Mouse (Mus musculus): ENCODE measurements around the gene Ftsj3.

Gene Ftsj3

GRCm38 (mm10) chr11:106255685-106256451 lies at the start of gene Ftsj3, which contains the start of gene Psmc5:
Gene Ftsj3, minus strand, starts transcription at chr11:106256079.
Gene Psmc5, plus strand, starts transcription at chr11:106256154.
- peak; percentile 98 for DNase-seq (ENCODE audit: low spot score)

- DNase-seq (ENCODE audit: low spot score), result no peak
These were observed 49.6 kb upstream of the Ftsj3 start for GRCm38 (mm10) chr11:106305348-106306064.

- no peak for DNase-seq (ENCODE audit: low spot score)
These were observed 46.8 kb upstream of the Ftsj3 start for GRCm38 (mm10) chr11:106302634-106303033.

- no peak for DNase-seq (ENCODE audit: low spot score)
These were observed 45.9 kb upstream of the Ftsj3 start, which contains the start of gene Gh for GRCm38 (mm10) chr11:106301765-106302164. Gene Gh, minus strand, starts transcription at chr11:106301865.

GRCm38 (mm10) chr11:106291861-106292260 lies 36.0 kb upstream of the Ftsj3 start:
- no peak for DNase-seq (ENCODE audit: low spot score)

GRCm38 (mm10) chr11:106290376-106290775 lies 34.5 kb upstream of the Ftsj3 start:
- no peak for DNase-seq (ENCODE audit: low spot score)

GRCm38 (mm10) chr11:106289369-106289768 lies 33.5 kb upstream of the Ftsj3 start:
- no peak for DNase-seq (ENCODE audit: low spot score)

GRCm38 (mm10) chr11:106286987-106287386 lies 31.1 kb upstream of the Ftsj3 start:
- no peak for DNase-seq (ENCODE audit: low spot score)

GRCm38 (mm10) chr11:106286206-106286605 lies 30.3 kb upstream of the Ftsj3 start:
- DNase-seq (ENCODE audit: low spot score), result no peak

GRCm38 (mm10) chr11:106284126-106284525 lies 28.2 kb upstream of the Ftsj3 start:
- no peak for DNase-seq (ENCODE audit: low spot score)

GRCm38 (mm10) chr11:106283371-106283770 lies 27.5 kb upstream of the Ftsj3 start:
- no peak for DNase-seq (ENCODE audit: low spot score)

GRCm38 (mm10) chr11:106282452-106282851 lies 26.6 kb upstream of the Ftsj3 start:
- DNase-seq (ENCODE audit: low spot score), result no peak

- DNase-seq (ENCODE audit: low spot score), result peak; percentile 94
These were observed 20.6 kb upstream of the Ftsj3 start, which contains the start of gene Tcam1 for GRCm38 (mm10) chr11:106276454-106276853. Gene Tcam1, plus strand, starts transcription at chr11:106276672.

- peak; percentile 29 for DNase-seq (ENCODE audit: low spot score)
These were observed 19.1 kb upstream of the Ftsj3 start for GRCm38 (mm10) chr11:106274971-106275411.

- no peak for DNase-seq (ENCODE audit: low spot score)
These were observed 18.5 kb upstream of the Ftsj3 start for GRCm38 (mm10) chr11:106274374-106274773.

- no peak for DNase-seq (ENCODE audit: low spot score)
These were observed 17.9 kb upstream of the Ftsj3 start for GRCm38 (mm10) chr11:106273811-106274210.

GRCm38 (mm10) chr11:106273311-106273684 lies 17.4 kb upstream of the Ftsj3 start:
- no peak for DNase-seq (ENCODE audit: low spot score)

- peak; percentile 95 for DNase-seq (ENCODE audit: low spot score)
These were observed 16.9 kb upstream of the Ftsj3 start, which contains the start of gene Smarcd2 for GRCm38 (mm10) chr11:106272644-106273310. Gene Smarcd2, minus strand, starts transcription at chr11:106272972.

- peak; percentile 44 for DNase-seq (ENCODE audit: low spot score)
These were observed 16.1 kb upstream of the Ftsj3 start for GRCm38 (mm10) chr11:106271794-106272643.

- no peak for DNase-seq (ENCODE audit: low spot score)
These were observed 15.4 kb upstream of the Ftsj3 start for GRCm38 (mm10) chr11:106271131-106271793.

GRCm38 (mm10) chr11:106269060-106269431 lies 13.2 kb upstream of the Ftsj3 start:
- no peak for DNase-seq (ENCODE audit: low spot score)
